Mouse (Mus musculus): Measurements from ENCODE around the gene Ubxn1.
"Not testable (repeated sequence)": the region's sequence is repeated elsewhere in the genome, so short reads cannot be mapped to it uniquely, and the experiment has no call there.

Ubxn1 gene

DNA sequence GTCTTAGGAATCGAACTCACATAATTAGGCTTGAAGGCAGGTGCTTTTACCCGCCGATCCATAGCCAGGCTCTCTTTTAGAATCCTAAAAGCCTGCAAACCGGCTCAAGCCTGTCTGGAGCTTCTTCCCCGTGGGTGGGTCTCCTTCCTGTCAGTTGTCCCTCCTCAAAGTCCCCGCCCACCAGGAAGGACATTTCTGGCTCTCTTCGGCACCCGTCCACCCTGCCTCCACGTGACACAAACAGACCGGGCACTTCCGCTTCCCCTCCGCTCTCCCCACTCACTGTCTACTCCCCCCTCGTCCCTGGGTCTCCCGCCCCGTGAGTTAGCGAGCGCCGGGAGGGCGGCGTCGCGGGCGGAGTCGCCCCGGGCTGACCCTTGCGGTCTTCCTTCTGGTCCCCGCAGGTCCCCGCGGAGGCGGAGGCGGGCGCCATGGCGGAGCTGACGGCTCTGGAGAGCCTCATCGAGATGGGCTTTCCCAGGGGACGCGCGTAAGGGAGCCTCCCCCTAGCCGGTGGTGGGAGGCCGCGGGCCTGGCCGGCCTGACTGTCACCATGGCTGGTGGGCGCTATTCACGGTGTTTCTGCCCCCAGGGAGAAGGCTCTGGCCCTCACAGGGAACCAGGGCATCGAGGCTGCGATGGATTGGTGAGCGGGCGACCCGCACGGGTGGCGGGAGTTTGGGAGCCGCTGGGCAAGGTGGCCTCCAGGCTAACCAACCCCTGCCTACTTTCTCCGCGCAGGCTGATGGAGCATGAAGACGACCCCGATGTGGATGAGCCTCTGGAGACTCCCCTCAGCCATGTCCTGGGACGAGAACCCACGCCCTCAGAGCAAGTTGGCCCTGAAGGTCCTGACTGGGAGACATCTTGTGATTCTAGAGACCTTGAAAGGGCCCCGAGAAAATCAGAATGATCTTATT is at the start of gene Ubxn1:
Ubxn1 (plus strand) TSS at position 230 of the 920 bp plus-strand sequence.
- peak; percentile 91 for DNase-seq (ENCODE audit: low read depth, low spot score)

DNA sequence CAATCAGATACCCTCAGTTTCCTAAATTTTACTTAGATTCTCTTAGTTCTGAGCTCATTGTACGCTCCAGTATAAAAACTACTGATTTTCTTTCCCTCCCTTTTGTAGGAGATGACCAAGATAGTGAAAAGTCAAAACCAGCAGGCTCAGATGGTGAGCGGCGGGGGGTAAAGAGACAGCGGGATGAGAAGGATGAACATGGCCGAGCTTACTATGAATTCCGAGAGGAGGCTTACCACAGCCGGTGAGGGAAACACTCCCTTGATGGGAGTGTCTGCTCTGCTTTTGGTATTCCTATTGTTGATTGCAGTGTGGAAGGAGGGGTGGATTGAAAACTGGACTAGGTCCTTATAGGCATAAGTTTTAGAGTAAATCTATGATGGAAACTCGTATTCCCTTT is 48.6 kb upstream of the Ubxn1 start:
- no peak for DNase-seq (ENCODE audit: low read depth, low spot score)

DNA sequence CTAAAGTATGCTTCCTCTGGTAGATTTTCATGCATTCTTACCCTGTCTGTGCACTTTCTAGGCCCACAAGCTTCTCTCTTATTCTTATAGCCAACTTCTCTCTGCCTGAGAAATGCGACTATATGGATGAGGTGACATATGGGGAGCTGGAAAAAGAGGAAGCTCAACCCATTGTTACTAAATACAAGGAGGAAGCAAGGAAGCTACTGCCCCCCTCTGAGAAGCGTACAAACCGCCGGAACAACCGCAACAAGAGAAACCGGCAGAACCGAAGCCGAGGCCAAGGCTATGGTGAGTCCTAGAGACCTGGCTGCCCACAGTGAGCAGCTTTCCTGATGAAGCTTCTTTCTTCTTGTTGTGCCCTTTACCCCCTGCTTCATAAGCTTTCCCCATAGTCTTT is 41.6 kb upstream of the Ubxn1 start, which contains the start of gene AC129217.1:
AC129217.1 (plus strand) TSS at position 114 of the 400 bp plus-strand sequence.
- DNase-seq (ENCODE audit: low read depth, low spot score) = no peak

DNA sequence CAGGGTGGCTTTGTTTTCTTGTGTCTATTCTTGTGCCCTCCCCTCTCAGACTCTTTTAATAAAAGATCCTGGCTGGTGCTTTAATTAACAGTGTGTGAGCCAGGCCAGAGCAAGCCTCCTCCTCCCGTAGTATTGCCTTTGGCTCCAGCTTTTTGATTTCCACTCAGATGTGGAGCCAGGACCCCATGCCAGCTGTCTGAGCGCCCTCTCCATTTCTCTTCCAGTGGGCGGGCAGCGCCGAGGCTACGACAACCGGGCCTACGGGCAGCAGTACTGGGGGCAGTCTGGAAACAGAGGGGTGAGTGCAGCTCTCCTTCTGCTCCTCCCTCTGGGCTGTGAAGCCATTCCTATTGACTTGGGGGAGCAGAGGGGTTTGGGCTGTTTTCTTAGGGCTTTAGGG is 40.6 kb upstream of the Ubxn1 start:
- no peak for DNase-seq (ENCODE audit: low read depth, low spot score)

DNA sequence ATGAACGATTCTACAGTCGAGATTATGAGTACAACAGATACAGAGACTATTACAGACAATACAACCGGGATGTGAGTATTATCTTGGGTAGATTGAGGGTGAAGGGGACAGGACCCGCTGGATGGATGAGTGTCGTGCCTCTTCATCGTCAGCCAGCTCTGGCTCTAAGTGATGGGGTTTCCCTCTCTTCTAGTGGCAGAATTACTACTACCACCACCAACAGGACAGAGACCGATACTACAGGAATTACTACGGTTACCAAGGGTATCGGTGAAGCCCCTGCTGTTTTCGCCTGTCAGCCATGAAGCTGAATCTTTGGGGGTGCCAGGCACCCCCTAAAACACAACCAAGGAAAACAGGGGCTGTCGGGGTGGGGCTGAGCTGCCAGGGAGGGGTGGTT is 40.0 kb upstream of the Ubxn1 start:
- no peak for DNase-seq (ENCODE audit: low read depth, low spot score)

DNA sequence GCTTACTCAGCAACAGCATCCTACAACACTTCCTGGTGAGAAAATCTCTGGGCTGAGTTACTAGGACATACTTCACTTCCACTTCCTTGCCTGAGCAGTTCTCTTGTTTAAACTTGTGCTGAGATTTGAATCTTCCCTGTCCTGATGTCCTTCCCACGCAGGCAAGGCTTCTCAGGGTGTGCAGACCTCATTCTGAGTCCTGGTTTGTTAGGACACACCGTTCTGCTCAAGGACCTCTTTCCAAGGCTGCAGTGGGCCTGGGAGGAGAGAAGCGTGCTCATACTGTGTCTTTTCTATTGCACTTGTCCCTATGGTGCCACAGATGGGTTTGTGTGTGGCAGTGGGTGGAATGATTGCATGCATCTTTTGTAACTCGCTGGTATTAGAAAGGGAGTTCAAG is 38.3 kb upstream of the Ubxn1 start:
- DNase-seq (ENCODE audit: low read depth, low spot score) = no peak

DNA sequence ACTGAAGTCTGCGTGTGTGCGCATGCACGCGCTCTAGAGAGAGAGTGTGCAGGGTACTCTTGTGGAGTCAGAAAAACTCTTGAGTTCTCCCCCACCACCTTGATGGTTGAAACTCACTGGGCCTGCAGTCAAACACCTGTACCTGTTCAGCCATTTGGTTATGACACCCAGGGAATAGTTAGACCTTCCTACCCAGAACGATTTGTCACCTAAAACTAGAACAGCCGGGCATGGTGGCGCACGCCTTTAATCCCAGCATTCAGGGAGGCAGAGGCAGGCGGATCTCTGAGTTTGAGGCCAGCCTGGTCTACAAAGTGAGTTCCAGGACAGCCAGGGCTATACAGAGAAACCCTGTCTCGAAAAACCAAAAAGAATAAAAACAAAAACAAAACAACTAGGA is 35.0 kb upstream of the Ubxn1 start:
- not testable (repeated sequence) for DNase-seq (ENCODE audit: low read depth, low spot score)

DNA sequence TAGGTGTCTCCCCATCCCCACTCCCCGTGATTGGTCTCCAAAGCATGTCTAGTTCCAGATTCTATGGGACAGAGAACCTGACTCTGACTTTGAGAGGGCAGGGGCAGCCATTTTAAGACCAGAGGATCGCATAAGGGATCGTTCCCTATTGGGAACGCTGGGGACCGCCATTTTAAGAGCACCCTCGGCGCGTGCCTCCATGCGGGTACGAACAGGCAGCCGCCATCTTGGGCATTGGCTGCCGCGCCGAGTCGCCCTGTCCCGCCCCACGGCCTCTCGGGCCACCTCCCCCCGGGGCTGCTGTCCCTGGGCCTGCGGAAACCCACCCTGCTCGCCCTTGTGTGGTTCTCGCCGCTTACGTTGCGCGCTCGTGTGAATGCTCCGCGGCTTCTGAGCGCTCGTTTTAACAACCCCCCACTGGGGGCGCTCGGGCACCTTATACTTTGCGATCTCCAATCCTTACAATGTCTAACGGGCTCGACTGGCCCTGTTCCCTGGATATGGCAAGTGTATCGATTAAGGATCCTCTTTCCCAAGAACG is 34.0 kb upstream of the Ubxn1 start, which contains the start of gene Bscl2:
Bscl2 (plus strand) TSS at position 217 of the 541 bp plus-strand sequence.
- DNase-seq (ENCODE audit: low read depth, low spot score) = no peak

DNA sequence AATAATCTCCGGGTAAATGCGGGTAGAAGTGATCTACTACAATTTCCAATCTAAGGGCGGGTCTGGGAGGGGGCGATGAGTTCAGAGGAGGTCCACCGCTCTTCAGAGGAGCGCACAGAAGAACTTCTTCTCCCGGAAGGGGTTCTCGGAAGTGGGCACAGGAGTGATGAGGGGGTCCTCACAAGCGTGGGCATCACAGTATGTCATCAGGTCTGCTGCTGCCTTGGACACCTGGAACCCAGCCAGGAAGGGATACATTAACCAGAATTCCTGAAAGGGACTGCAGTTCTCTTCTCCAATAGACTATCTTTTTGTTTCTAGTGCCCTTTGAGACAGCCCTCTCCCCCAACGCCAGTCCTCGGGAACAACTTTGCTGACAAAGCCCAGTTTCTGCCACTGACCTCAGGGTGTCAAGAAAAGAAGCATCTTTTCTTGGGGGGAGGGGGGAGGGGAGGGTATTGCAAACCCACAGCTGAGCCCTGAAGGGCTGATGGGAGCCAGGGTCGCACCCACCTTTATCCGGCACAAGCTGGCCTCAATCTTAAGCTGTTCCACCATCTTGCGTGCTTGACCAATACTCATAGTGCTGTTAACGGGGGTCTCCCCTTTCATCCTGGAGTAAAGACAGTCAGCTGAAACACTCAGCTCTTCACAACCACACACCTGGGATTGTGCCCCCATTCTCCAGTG is 33.1 kb upstream of the Ubxn1 start:
- DNase-seq (ENCODE audit: low read depth, low spot score) = no peak

DNA sequence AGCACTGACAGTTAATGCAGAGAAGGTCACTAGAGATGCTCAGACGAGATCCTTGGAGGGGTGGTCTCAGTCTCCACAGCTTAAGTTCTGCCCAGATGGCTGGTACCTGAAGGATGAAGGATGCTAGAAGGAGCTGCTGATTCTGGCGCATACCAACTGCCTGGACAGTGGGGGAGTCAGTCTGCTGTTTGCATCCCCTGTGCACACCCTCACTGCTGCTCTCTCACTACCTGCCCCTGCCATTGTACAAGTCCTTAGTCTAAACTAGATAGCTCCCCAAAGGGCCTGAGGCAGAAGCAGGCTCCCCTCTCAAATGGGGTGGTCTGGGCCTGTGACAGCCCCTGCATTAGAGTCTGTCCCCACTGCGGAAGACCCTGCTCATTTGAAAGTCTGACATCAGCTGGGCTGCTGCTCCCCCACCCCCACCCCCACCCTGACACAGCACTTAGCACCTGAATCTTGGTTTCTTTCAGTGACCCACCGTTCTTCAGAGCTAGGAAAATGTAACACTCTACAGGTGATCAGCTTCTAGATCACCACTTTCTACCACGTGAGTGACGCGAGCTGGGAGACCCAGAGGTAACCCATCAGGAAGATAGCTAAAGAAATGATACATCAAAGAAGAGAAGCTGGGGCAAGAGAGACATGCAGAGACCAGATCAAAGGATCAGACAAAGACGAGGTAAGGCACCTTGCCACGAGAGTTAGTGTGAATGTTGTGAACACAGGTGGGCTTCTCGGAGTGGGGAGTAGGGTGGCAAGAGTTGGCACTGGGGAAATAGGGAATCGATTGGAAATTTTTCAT is 32.0 kb upstream of the Ubxn1 start, which contains the start of gene Gng3:
Gng3 (minus strand) TSS at position 92 of the 805 bp plus-strand sequence.
- DNase-seq (ENCODE audit: low read depth, low spot score) = no peak

DNA sequence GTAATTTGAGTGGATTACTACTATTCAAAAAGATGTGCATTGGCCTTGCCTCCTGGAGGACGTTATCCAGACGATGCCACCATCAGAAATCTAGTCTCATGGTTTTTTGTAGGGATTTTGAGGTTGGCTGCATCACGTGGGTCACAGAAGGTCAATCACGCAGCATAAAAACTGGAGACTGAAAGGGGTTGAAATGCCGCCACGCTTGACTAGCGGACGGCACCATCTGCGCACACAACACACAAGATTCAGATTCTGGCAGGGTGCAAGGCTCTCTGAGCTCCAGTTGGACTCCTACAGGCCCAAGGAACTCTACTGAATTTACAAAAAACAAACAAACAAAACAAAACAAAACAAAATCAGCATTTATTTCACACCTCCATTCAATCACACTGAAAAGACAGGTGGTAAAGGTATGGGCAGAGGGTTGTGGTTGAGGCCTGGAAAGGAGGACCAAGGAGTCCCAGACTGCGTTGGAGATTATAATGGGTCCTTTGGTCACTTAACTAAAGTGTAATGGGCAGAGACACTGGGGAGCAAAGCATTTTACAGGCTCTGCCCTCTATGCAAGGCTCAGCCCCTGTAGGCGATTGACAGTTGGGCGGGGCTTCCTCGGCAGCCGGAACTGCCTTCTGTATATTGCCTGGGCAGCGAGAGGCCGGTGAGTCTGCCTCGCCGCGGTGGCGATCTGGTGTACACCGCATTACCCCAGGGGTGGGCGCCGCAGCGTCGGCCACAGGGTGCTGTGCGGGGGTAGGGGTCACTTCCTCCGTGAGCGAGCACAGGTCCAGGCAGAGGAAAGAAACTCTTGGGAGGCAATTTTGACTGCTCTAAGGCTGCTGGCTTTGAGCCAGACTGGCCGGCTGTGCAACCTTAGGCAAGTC is 31.1 kb upstream of the Ubxn1 start:
- DNase-seq (ENCODE audit: low read depth, low spot score) = no peak

DNA sequence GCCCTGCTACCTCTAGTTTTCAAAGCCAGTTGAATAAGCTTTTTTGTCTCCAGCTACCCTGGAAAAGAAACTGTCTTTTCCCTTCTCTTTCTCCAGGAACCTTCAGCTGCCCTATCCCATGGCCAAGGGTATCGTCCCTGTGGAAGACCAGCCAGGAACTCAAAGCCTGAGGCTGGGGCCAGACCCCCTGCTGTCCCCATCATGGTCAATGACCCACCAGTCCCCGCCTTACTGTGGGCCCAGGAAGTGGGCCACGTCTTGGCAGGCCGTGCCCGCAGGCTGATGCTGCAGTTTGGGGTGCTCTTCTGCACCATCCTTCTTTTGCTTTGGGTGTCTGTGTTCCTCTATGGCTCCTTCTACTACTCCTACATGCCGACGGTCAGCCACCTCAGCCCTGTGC is 30.3 kb upstream of the Ubxn1 start:
- no peak for DNase-seq (ENCODE audit: low read depth, low spot score)

DNA sequence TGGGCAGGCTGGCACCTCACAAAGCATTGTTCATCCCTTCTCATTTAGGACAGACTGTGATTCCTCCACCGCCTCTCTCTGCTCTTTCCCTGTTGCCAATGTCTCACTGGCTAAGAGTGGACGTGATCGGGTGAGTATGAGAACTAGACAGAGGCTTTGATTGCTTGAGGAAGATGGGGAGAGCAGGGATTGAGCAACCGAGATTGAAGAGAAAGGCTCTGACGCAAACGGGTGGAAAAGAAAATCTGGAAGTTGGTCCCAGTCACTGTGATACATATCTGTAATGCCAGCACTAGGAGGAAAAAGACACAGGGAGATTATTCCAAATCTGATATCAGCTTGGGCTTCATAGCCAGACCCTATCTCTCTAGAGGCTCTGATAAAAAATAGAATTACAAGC is 28.3 kb upstream of the Ubxn1 start:
- DNase-seq (ENCODE audit: low read depth, low spot score) = no peak

DNA sequence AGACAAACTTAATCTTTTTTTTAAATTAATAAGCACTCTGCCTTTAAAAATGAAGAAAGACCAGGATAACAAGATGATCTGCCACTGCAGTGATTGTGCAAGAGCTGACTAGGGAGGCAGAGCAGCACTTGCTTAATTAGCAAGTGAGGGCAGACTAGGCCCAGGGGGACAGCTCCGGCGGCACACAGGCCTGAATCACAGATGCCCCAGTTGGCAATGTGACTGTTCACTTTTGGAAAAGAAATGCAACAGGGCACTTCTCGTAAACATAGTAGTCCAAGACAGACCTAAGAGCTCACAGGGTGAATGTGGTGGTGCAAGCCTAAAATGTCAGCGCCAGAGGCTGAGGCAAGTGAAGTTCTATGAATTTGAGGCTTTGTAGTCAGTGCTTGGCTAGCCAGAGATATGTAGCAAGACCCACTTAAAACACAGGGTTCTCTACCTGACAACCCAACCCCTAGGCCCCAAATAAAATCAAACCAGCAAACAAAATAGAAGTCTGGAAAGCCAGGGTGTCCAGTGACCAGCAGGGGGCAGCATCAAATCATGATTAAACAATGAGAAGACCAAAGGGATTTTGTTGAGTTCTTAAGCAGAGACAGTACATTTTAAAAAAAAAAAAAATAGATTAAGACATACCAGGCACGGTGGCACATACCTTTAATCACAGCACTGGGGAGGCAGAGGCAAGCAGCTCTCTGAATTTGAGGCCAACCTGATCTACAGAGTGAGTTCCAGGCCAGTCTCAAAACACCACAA is 26.7 kb upstream of the Ubxn1 start:
- DNase-seq (ENCODE audit: low read depth, low spot score) = no peak

DNA sequence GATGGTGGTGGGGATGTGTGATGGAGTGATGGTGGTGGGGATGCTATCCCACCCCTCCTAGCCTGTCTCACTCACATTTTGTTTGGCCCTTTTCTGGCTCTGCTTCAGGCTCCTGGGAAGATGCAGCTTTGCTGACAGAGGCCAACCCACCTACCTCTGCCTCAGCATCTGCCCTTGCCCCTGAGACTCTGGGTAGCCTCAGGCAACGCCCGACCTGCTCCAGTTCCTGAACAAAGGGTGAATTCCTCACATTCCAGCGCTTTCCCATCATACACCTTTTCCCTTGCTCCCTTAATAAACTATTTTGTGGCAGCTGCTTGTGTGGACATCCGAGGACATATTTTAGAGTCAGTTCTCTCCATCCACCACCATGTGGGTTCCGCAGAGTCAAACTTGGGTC is 22.9 kb upstream of the Ubxn1 start:
- no peak for DNase-seq (ENCODE audit: low read depth, low spot score)

DNA sequence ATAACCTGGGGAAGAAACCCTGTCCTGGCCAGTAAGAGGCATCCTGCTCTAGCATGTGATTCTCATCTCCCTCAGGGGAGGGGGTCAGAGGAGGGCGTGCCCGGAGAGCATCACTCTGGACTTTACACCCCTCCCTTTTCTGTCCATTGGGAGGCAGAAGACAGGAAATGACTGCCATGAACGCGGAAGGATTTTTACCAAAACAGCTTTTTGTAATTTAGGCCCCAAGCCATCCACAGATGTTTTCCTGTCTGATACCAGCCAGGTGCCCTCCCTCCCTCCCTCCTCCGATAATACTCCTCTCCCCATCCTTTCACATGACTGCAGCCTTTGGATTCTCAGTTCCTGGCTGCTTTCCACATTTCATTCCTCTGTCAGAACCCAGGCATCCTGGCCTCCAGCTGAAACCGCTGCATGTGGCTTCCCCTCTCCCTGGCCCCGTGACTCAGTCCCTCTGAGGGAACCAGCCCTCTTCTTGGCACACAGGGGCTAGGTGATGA is 20.8 kb upstream of the Ubxn1 start, which contains the start of gene Lrrn4cl:
Lrrn4cl (plus strand) TSS at position 367 of the 500 bp plus-strand sequence.
- no peak for DNase-seq (ENCODE audit: low read depth, low spot score)

DNA sequence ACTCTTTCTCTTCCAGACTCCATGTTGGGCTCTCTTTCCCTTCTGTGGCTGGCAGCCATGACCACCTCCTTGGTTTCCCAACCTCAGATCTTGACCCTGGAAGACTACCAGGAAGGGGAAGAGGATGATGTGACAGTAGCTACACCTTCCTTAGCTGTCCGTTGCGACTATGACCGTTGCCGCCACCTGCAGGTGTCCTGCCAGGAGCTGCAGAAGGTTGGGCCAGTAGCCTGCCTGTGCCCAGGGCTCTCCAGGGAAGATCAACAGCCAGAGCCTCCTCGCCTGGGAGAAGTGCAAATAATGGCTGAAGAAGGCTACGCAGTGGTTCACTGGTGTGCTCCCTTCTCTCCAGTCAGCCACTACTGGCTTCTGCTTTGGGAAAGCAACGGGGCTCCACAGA is 19.7 kb upstream of the Ubxn1 start:
- DNase-seq (ENCODE audit: low read depth, low spot score) = no peak

DNA sequence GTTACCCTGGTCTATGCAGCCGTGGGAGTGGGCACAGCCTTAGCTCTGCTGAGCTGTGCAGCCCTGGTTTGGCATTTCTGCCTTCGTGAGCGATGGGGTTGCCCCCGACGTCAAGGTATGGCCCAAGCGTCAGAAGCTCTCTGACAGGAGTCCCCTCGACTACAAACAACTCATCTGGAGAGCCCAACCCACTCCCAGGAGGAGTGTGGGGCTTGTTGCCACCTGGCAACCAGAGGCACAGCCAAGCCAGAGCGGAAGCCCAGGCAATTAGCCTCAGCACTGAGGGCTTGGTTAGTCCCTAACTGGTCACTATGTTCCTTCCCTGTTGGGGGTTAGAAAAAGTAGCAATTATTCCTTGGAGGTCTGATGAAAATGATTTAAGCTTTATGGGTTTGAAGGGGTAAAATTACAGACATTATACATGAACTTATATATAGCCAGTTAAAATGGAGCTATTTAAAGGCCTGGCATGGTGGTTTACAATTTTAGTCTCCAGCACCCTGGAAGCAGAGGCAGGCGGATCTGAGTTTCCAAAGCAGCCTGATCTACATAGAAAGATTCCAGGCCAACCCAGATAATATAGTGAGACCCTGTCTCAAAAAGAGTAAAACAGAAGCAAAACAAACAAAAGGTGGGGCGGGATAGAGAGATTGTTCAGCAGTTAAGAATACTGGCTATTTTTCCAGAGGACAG is 18.9 kb upstream of the Ubxn1 start:
- DNase-seq (ENCODE audit: low read depth, low spot score) = no peak

DNA sequence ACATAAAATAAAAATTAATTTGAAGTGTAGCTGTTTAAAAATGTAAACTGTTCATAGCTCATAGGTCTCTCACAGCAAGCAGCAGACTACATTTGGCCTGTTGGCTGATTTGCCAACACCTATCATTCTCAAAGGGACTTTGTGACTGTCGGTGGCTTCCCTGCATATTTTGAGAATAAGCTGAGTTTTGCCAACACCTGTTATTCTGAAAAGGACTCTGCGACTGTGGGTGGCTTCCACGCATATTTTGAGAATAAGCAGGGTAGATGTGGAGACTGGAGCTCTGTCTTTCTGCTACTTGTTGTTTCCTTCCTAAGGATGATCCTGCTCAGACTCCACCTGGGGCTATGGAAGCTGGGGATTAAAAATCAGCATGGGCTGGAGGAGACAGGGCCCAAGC is 18.2 kb upstream of the Ubxn1 start:
- DNase-seq (ENCODE audit: low read depth, low spot score) = no peak

Measured in embryo, embryonic 11.5 days (tissue).